Mouse (Mus musculus) thymus, adult 2 months (tissue): ENCODE data around the gene Slc30a7. TPM values are rescaled to one million over a fixed set of nuclear protein-coding genes. Genes with fewer than 3 reads are reported as not detected.

Source experiments
- DNase-seq: peaks from one replicate; pipeline ENCODE4 v3.0.0; 2021
- H3K27ac ChIP-seq: fragments of 200-500 bp; 2 replicates; pipeline ENCODE4 v1.5.1; 2012; ENCODE audit warnings: low read length, control low read depth; ENCODE audit not compliant: control insufficient read depth, insufficient read depth
- H3K27me3 ChIP-seq: fragments of 200-500 bp; 2 replicates; pipeline ENCODE4 v1.6.1; 2012; ENCODE audit warnings: mild to moderate bottlenecking, low read length, moderate library complexity, mixed read lengths; ENCODE audit not compliant: control insufficient read depth, insufficient read depth
- H3K36me3 ChIP-seq: fragments of 200-500 bp; 2 replicates; pipeline ENCODE4 v1.6.1; 2012; ENCODE audit warnings: mild to moderate bottlenecking, low read length, moderate library complexity; ENCODE audit not compliant: control insufficient read depth, insufficient read depth
- H3K4me1 ChIP-seq: fragments of 200-500 bp; replicated peaks from 2 replicates; pipeline ENCODE4 v1.6.1; 2012; ENCODE audit warnings: low read length; ENCODE audit not compliant: control insufficient read depth, insufficient read depth
- H3K4me3 ChIP-seq: fragments of 200-500 bp; 2 replicates; pipeline ENCODE4 v1.5.1; 2012; ENCODE audit warnings: mild to moderate bottlenecking, low read length, control low read depth, moderate library complexity; ENCODE audit not compliant: control insufficient read depth, insufficient read depth
- CTCF ChIP-seq: fragments of 200-500 bp; IDR thresholded peaks from 2 replicates; pipeline ENCODE4 v1.5.1; 2012; ENCODE audit warnings: mild to moderate bottlenecking, control low read depth, low read length, moderate library complexity, borderline replicate concordance; ENCODE audit not compliant: control insufficient read depth, poor library complexity, insufficient read depth; ENCODE audit errors: extremely low read depth
- POLR2A ChIP-seq: fragments of 200-500 bp; IDR thresholded peaks from 2 replicates; pipeline ENCODE4 v1.6.1; 2012; ENCODE audit warnings: mild to moderate bottlenecking, low read length, control low read depth, moderate library complexity; ENCODE audit not compliant: control insufficient read depth, poor library complexity, insufficient read depth; ENCODE audit errors: extremely low read depth
- WGBS: fragments of 180-500 bp; shearing (Covaris S2); methylation state at CpG from one replicate; pipeline ENCODE4 v1.1.7; 2018; 5-methylcytosine and 5-hydroxymethylcytosine counted together
- polyA plus RNA-seq: library from polyadenylated mRNA; depleted of rRNA; stranded (reverse); fragments of >200 nt; gene quantifications from 2 replicates; pipeline ENCODE4 v1.2.3, GENCODE M21; 2012

Gene Slc30a7
- polyA plus RNA-seq, 1 experiment = 18.1 TPM

GRCm38 (mm10) chr3:115974228-115974627, 33.0 kb downstream of the Slc30a7 start:
- WGBS = 59% methylated on average over 6 of the region's 6 CpGs
- Histone ChIP-seq H3K27me3 (no peaks in the 10 kb centered on the region), H3K4me1 (peaks cover 22% of the 10 kb centered on the region), H3K27ac (peak overlapping the region; percentile 38; the same call in 1 of the 2 replicates), H3K4me3 (no peak overlapping the region), H3K36me3 (peaks cover 21% of the 10 kb centered on the region)
- TF ChIP-seq CTCF = no peak
- peak; percentile 22 for DNase-seq

- H3K27ac ChIP-seq = peak overlapping the region; percentile 84
- H3K4me3 ChIP-seq = no peak overlapping the region
- peak; percentile 26 for DNase-seq
- TF ChIP-seq CTCF = no peak
- no peak for TF ChIP-seq POLR2A
- no peaks in the 10 kb centered on the region for H3K27me3 ChIP-seq
- 61% methylated on average over 14 of the region's 14 CpGs for WGBS
- H3K4me1 ChIP-seq = peaks cover 22% of the 10 kb centered on the region
- peaks cover 6% of the 10 kb centered on the region for H3K36me3 ChIP-seq
Measured at GRCm38 (mm10) chr3:115971891-115972646, 35.1 kb downstream of the Slc30a7 start.

- Histone ChIP-seq H3K27ac (no peak overlapping the region), H3K27me3 (no peaks in the 10 kb centered on the region), H3K36me3 (peaks cover 6% of the 10 kb centered on the region), H3K4me1 (peaks cover 22% of the 10 kb centered on the region), H3K4me3 (no peak overlapping the region)
- no peak for DNase-seq
- WGBS = 94% methylated on average over 20 of the region's 20 CpGs
- no peak for TF ChIP-seq CTCF
- TF ChIP-seq POLR2A = no peak
Measured at GRCm38 (mm10) chr3:115971045-115971785, 36.0 kb downstream of the Slc30a7 start.

DNA sequence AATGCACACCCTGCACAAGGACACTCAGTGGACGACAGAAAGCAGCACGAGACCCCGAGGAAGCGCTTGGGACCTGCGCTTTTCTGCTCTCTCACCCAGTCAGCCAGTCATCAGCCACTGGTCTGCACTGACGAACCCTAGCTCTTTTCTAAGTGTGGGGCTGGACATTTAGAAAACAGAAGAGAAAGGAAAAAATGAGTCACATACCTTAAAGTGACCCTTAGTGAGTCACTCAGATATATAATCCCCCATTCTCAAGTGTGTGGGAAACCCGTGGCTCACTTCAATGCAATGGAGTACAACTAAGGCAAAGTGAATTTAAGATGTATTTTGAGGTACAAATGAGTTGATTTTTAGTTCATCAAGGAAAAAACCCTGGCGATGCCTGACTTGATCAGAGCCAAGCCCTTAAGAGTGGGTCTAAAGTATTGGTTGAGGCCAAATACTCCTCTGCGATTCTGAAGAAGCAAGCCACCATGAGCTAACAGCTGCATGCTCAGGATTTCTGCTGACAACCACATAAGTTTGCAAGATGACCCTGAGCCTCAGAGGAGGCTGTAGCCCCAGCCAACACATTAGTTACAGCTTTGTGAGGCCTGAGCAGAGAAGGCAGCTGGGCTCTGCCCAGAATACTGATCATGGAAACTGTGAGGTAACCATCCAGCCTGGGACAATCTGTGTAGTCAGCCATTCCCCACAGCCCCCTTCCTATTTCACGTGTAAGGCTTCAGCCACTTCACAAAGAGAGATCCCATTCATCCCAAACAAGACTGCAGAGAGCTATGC, 38.3 kb downstream of the Slc30a7 start:
- H3K4me3 ChIP-seq = no peak overlapping the region
- peaks cover 6% of the 10 kb centered on the region for H3K36me3 ChIP-seq
- no peak for TF ChIP-seq POLR2A
- no peak for TF ChIP-seq CTCF
- H3K27ac ChIP-seq = no peak overlapping the region
- H3K4me1 ChIP-seq = peaks cover 19% of the 10 kb centered on the region
- H3K27me3 ChIP-seq = no peaks in the 10 kb centered on the region
- DNase-seq = no peak
- WGBS = 96% methylated on average over 10 of the region's 10 CpGs

- 93% methylated on average over 5 of the region's 5 CpGs for WGBS
- H3K4me1 ChIP-seq = no peaks in the 10 kb centered on the region
- DNase-seq = no peak
- H3K4me3 ChIP-seq = no peak overlapping the region
- H3K36me3 ChIP-seq = no peaks in the 10 kb centered on the region
- H3K27me3 ChIP-seq = no peaks in the 10 kb centered on the region
- H3K27ac ChIP-seq = no peak overlapping the region
- no peak for TF ChIP-seq CTCF
- no peak for TF ChIP-seq POLR2A
Measured at GRCm38 (mm10) chr3:115964071-115964470, 43.1 kb downstream of the Slc30a7 start.

GRCm38 (mm10) chr3:115963597-115963996, 43.6 kb downstream of the Slc30a7 start:
- Histone ChIP-seq H3K36me3 (no peaks in the 10 kb centered on the region), H3K4me1 (no peaks in the 10 kb centered on the region), H3K27me3 (no peaks in the 10 kb centered on the region), H3K27ac (no peak overlapping the region), H3K4me3 (no peak overlapping the region)
- no peak for DNase-seq
- TF ChIP-seq POLR2A = no peak
- TF ChIP-seq CTCF = no peak
- WGBS = 98% methylated on average over 1 of the region's 1 CpGs
